Mouse (Mus musculus) heart, embryonic 10.5 days (tissue): ENCODE results near the gene Fbxw11. TPM values are rescaled to one million over a fixed set of nuclear protein-coding genes. Genes with fewer than 3 reads are reported as not detected.

Experiments
- polyA plus RNA-seq: library from polyadenylated mRNA; unstranded; fragments of >200 nt; fragmentation: Nextera tagmentation; extraction: Ambion mirVana; gene quantifications from 2 replicates; pipeline ENCODE4 v1.2.1, GENCODE M21; 2016

Gene Fbxw11
- polyA plus RNA-seq, 1 experiment from 2014 or later: 61.1 TPM

Other genes starting within 250 kb of the Fbxw11 start
- gene Ubtd2, start 187.4 kb upstream of the Fbxw11 start, polyA plus RNA-seq: 31.2 and 46.7 TPM in 2 replicates
- 0.36 TPM in 1 of 2 replicates, not detected in the other for gene Efcab9, start 110.6 kb upstream of the Fbxw11 start, polyA plus RNA-seq
- 2.3 and 2.8 TPM in 2 replicates for gene Stk10, start 109.4 kb upstream of the Fbxw11 start, polyA plus RNA-seq
- not detected in 2 replicates for gene Smim23, start 181.9 kb downstream of the Fbxw11 start, polyA plus RNA-seq